Mouse (Mus musculus): Measurements from ENCODE around the gene Rpf2. TPM values are rescaled to one million over a fixed set of nuclear protein-coding genes. Genes with fewer than 3 reads are reported as not detected.

Rpf2 gene
- polyA plus RNA-seq, 1 experiment from 2014 or later, result 85.2 TPM

GRCm38 (mm10) chr10:40188831-40189230 lies 58.0 kb downstream of the Rpf2 start:
- ATAC-seq (ENCODE audit: low FRiP score, low read depth), result no peak
- Histone ChIP-seq H3K4me3 (no peak overlapping the region), H3K4me1 (no peaks in the 10 kb centered on the region), H3K9ac (no peak overlapping the region), H3K9me3 (no peaks in the 10 kb centered on the region), H3K36me3 (no peaks in the 10 kb centered on the region), H3K4me2 (replicated peaks) (no peak overlapping the region), H3K27me3 (replicated peaks) (0 out of 2 replicates have a peak, but pooled peaks cover 3% of the 10 kb centered on the region), H3K27ac (no peak overlapping the region)
- 75% methylated on average over 3 of the region's 3 CpGs for WGBS

GRCm38 (mm10) chr10:40185956-40186355 lies 60.9 kb downstream of the Rpf2 start:
- Histone ChIP-seq H3K4me3 (no peak overlapping the region), H3K27ac (no peak overlapping the region), H3K36me3 (no peaks in the 10 kb centered on the region), H3K27me3 (replicated peaks) (no peaks in the 10 kb centered on the region), H3K9me3 (no peaks in the 10 kb centered on the region), H3K4me2 (replicated peaks) (no peak overlapping the region), H3K4me1 (no peaks in the 10 kb centered on the region), H3K9ac (no peak overlapping the region)
- no peak for ATAC-seq (ENCODE audit: low FRiP score, low read depth)

- no peak overlapping the region for H3K4me3 ChIP-seq
- H3K4me2 ChIP-seq (replicated peaks), result no peak overlapping the region
- ATAC-seq (ENCODE audit: low FRiP score, low read depth), result no peak
- no peaks in the 10 kb centered on the region for H3K36me3 ChIP-seq
- no peak overlapping the region for H3K9ac ChIP-seq
- no peaks in the 10 kb centered on the region for H3K4me1 ChIP-seq
- H3K27ac ChIP-seq, result no peak overlapping the region
- H3K27me3 ChIP-seq (replicated peaks), result no peaks in the 10 kb centered on the region
- 87% methylated on average over 2 of the region's 2 CpGs for WGBS
- H3K9me3 ChIP-seq, result no peaks in the 10 kb centered on the region
These were observed 66.8 kb downstream of the Rpf2 start for GRCm38 (mm10) chr10:40180011-40180410.

- no peaks in the 10 kb centered on the region for H3K36me3 ChIP-seq
- H3K9me3 ChIP-seq, result no peaks in the 10 kb centered on the region
- no peak overlapping the region for H3K9ac ChIP-seq
- H3K4me2 ChIP-seq (replicated peaks), result no peak overlapping the region
- H3K27ac ChIP-seq, result no peak overlapping the region
- ATAC-seq (ENCODE audit: low FRiP score, low read depth), result no peak
- H3K4me3 ChIP-seq, result no peak overlapping the region
- WGBS, result 96% methylated on average over 5 of the region's 5 CpGs
- H3K27me3 ChIP-seq (replicated peaks), result no peaks in the 10 kb centered on the region
- no peaks in the 10 kb centered on the region for H3K4me1 ChIP-seq
These were observed 67.7 kb downstream of the Rpf2 start for GRCm38 (mm10) chr10:40179142-40179541.

- 62% methylated on average over 6 of the region's 6 CpGs for WGBS
- no peak for ATAC-seq (ENCODE audit: low FRiP score, low read depth)
- no peaks in the 10 kb centered on the region for H3K4me1 ChIP-seq
- H3K4me2 ChIP-seq (replicated peaks), result no peak overlapping the region
- no peak overlapping the region for H3K4me3 ChIP-seq
- H3K9me3 ChIP-seq, result no peaks in the 10 kb centered on the region
- H3K27me3 ChIP-seq (replicated peaks), result no peaks in the 10 kb centered on the region
- H3K9ac ChIP-seq, result no peak overlapping the region
- no peak overlapping the region for H3K27ac ChIP-seq
- H3K36me3 ChIP-seq, result no peaks in the 10 kb centered on the region
These were observed 69.4 kb downstream of the Rpf2 start for GRCm38 (mm10) chr10:40177323-40177962.

Other genes with a start within 250 kb of the Rpf2 start
- 0.31 TPM in 1 of 2 replicates, not detected in the other for gene Mfsd4b1, start 221.8 kb downstream of the Rpf2 start, polyA plus RNA-seq (2016; fragmentation: Nextera tagmentation; extraction: Ambion mirVana)
- gene Slc16a10, start 104.8 kb downstream of the Rpf2 start, polyA plus RNA-seq (2016; fragmentation: Nextera tagmentation; extraction: Ambion mirVana), result 4.5 and 5.0 TPM in 2 replicates
- gene Gtf3c6, start 11.1 kb upstream of the Rpf2 start, polyA plus RNA-seq (2016; fragmentation: Nextera tagmentation; extraction: Ambion mirVana), result 120 and 139 TPM in 2 replicates
- 50.5 and 52.4 TPM in 2 replicates for gene Amd1, start 55.1 kb upstream of the Rpf2 start, polyA plus RNA-seq (2016; fragmentation: Nextera tagmentation; extraction: Ambion mirVana)
- gene Cdk19, start 92.5 kb upstream of the Rpf2 start, polyA plus RNA-seq (2016; fragmentation: Nextera tagmentation; extraction: Ambion mirVana), result 11.9 and 12.9 TPM in 2 replicates